Mouse (Mus musculus) forebrain, embryonic 14.5 days (tissue): ENCODE measurements around the gene Ptbp1. TPM values are rescaled to one million over a fixed set of nuclear protein-coding genes. Genes with fewer than 3 reads are reported as not detected.

Source experiments
- ATAC-seq: fragments of 200-750 bp; cut with Nextera tagmentation; 2 replicates; pipeline ENCODE4 v1.8.0; 2017; ENCODE audit warnings: mild to moderate bottlenecking, moderate library complexity
- DNase-seq: peaks from one replicate; pipeline ENCODE4 v3.0.0-alpha.2; 2015; ENCODE audit warnings: low spot score
- H3K27ac ChIP-seq: fragments of 300-500 bp; sonication (generic); 2 replicates; pipeline ENCODE4 v1.5.1; 2014; ENCODE audit warnings: low read depth, mild to moderate bottlenecking, control low read depth, low read length, moderate library complexity
- H3K27me3 ChIP-seq: fragments of 300-500 bp; sonication (generic); replicated peaks from 2 replicates; pipeline ENCODE4 v1.6.1; 2014; ENCODE audit warnings: low read length, control low read depth, mixed read lengths; ENCODE audit not compliant: control insufficient read depth, insufficient read depth
- H3K36me3 ChIP-seq: fragments of 300-500 bp; sonication (generic); 2 replicates; pipeline ENCODE4 v1.6.1; 2014; ENCODE audit warnings: low read length, control low read depth; ENCODE audit not compliant: control insufficient read depth, insufficient read depth
- H3K4me1 ChIP-seq: fragments of 300-500 bp; sonication (generic); 2 replicates; pipeline ENCODE4 v1.6.1; 2014; ENCODE audit warnings: antibody characterized with exemption, low read length, control low read depth; ENCODE audit not compliant: control insufficient read depth, insufficient read depth
- H3K4me2 ChIP-seq: fragments of 300-500 bp; sonication (generic); 2 replicates; pipeline ENCODE4 v1.6.1; 2014; ENCODE audit warnings: mild to moderate bottlenecking, control low read depth, low read length
- H3K4me3 ChIP-seq: fragments of 300-500 bp; sonication (generic); 2 replicates; pipeline ENCODE4 v1.5.1; 2014; ENCODE audit warnings: low read depth, low read length, control low read depth
- H3K9ac ChIP-seq: fragments of 300-500 bp; sonication (generic); 2 replicates; pipeline ENCODE4 v1.6.1; 2014; ENCODE audit warnings: mild to moderate bottlenecking, low read length, control low read depth, moderate library complexity
- H3K9me3 ChIP-seq: fragments of 300-500 bp; sonication (generic); replicated peaks from 2 replicates; pipeline ENCODE4 v1.6.1; 2016; ENCODE audit warnings: low read length, control low read depth, mixed read lengths; ENCODE audit not compliant: control insufficient read depth
- WGBS: fragments of 180-500 bp; shearing (Covaris S2); extraction: QIAGEN DNeasy Blood & Tissue Kit; methylation state at CpG from one replicate; pipeline ENCODE4 v1.1.7; 2014; 5-methylcytosine and 5-hydroxymethylcytosine counted together
- microRNA-seq: library from miRNA; unstranded; fragments of <30 nt; microRNA quantifications from one replicate; pipeline ENCODE4, GENCODE M21; 2016
- polyA plus RNA-seq: library from polyadenylated mRNA; unstranded; fragments of >200 nt; fragmentation: Nextera tagmentation; extraction: Ambion mirVana; gene quantifications from 2 replicates; pipeline ENCODE4 v1.2.1, GENCODE M21; 2014

Ptbp1 gene
- polyA plus RNA-seq, 1 experiment from 2014 or later: 98.2 TPM

DNA sequence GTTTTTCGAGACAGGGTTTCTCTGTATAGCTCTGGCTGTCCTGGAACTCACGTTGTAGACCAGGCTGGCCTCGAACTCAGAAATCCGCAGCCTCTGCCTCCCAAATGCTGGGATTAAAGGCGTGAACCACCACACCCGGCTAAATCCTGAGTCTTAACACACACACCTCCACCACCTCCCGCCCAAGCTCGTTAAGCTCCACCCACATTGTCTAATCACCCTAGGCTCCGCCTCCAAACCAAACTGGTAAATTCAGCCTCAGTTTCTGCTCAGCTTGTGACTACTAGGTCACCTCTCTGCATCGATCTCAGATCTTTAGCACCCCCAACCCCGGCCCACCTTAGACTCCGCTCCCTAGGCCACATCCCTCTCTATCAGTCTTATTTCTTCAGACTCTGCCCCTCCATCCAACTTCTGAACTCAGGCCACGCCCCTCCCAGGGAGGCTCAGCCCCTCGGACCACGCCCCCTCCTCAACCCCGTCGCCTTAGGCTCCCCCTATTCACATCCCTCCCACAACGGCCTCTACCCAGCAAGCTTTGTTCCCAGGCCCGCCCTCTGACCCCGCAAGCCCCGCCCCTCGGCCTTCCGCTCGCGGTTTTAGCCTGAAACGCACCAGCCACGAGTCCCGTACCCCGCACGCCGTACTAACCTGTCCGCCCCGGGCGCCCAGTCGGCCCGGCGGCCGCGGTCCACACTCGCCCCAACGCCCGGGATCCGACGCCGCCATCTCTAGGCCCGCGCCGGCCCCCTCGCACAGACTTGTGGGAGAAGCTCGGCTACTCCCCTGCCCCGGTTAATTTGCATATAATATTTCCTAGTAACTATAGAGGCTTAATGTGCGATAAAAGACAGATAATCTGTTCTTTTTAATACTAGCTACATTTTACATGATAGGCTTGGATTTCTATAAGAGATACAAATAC, 54.2 kb downstream of the Ptbp1 start, which contains the start of gene Med16:
TSS of gene Med16 (minus strand) at position 757 of the 925 bp plus-strand sequence.
- Histone ChIP-seq H3K9me3 (no peaks in the 10 kb centered on the region), H3K27ac (peak within 1 kb of the TSS; percentile 96), H3K9ac (peak within 1 kb of the TSS; percentile 88), H3K36me3 (peaks cover 44% of the 10 kb centered on the region), H3K4me3 (peak within 1 kb of the TSS; percentile 56), H3K4me2 (peak within 1 kb of the TSS; percentile 35), H3K4me1 (peaks cover 4% of the 10 kb centered on the region; the same call in 1 of the 2 replicates), H3K27me3 (no peaks in the 10 kb centered on the region)
- ATAC-seq (peak; percentile 93), DNase-seq (peak; percentile 97)
- WGBS: 2% methylated on average over 52 of the region's 52 CpGs

DNA sequence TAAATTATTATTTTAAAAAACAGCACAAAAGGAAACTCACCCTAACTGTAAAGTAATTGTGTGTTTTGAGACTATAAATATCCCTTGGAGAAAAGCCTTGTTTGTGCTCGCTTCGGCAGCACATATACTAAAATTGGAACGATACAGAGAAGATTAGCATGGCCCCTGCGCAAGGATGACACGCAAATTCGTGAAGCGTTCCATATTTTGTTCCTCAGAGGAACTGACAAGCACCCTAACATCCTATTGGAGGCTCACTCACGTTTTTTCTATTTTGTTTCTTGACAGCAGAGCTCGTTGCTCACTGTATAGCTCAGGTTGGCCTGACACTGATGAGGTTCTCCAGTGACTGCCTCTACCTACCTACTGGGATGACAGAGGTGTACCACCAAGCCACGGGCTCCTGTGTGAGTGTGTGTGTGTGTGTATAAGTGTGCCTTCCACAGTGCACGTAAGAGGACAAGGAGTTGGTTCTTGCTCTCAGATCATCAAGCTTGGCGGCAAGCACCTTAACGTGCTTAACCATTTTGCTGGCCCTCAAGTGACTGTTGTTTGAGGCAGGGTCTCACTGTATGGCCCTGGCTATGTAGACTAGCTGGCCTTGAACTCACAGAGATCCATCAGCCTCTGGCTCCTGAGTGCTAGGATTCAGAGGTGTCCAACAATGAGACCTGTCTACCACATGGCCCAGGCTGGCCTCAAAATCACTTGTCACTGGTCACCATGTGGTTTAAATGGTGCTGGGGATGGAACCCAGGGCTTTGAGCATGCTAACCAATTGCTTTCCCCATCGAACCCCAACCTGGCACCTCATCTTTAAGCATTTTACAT, 55.1 kb downstream of the Ptbp1 start:
- Histone ChIP-seq H3K27ac (peak overlapping the region; percentile 70), H3K4me1 (peaks cover 6% of the 10 kb centered on the region), H3K27me3 (no peaks in the 10 kb centered on the region), H3K9me3 (no peaks in the 10 kb centered on the region), H3K4me2 (peak overlapping the region; percentile 35), H3K4me3 (peak overlapping the region; percentile 56), H3K9ac (peak overlapping the region; percentile 88), H3K36me3 (peaks cover 44% of the 10 kb centered on the region)
- ATAC-seq (peak; percentile 70), DNase-seq (peak; percentile 69)
- 21% methylated on average over 14 of the region's 14 CpGs for WGBS

DNA sequence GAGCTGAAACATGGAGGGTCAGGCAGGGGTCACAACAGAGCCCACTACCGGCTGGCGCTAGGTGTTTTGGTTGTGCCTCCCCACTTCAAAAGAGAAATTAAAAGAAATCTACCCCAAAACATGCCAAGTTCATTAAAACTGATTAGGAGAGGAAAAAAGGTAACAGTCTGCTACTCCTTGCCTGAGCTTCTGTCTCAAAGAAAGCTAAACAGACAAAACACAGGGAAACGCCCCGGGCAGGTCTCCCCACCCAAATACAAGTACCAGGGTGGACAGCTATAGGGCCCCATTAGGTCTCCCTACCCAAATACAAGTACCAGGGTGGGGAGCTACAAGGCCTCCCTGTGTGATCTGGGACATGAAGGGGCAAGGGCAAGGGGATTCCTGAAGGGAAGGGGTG, 56.3 kb downstream of the Ptbp1 start, which contains the start of gene Gm26602:
TSS of gene Gm26602 (plus strand) at position 301 of the 400 bp plus-strand sequence.
- 89% methylated on average over 4 of the region's 4 CpGs for WGBS
- peak within 1 kb of the TSS; percentile 70 for H3K27ac ChIP-seq
- H3K9me3 ChIP-seq: no peaks in the 10 kb centered on the region
- no peak within 1 kb of the TSS for H3K4me3 ChIP-seq
- no peaks in the 10 kb centered on the region for H3K27me3 ChIP-seq
- H3K36me3 ChIP-seq: peaks cover 33% of the 10 kb centered on the region
- H3K4me1 ChIP-seq: peaks cover 13% of the 10 kb centered on the region
- DNase-seq (no peak), ATAC-seq (no peak)
- H3K9ac ChIP-seq: no peak within 1 kb of the TSS; the same call in 1 of the 2 replicates
- no peak within 1 kb of the TSS for H3K4me2 ChIP-seq

DNA sequence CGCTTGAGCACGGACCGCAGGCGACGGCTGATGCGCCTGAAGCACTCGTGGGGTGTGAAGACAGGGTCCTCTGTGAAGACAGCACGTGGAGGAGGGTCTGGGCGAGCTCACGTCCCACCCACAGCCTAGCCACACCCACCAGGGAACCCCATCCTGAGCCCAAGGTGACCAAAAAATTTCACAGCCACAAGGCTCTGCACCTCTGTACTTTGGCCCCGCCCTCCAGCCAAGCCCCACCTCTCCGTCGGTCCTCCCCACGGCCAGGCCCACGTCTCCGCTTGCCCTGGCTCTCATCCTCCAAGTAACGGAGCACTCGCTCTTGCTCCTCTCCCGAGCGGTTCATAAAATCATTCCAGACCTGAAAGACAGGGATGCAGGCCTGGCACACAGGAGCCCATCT, 58.2 kb downstream of the Ptbp1 start:
- 62% methylated on average over 20 of the region's 20 CpGs for WGBS
- ATAC-seq: no peak
- no peaks in the 10 kb centered on the region for H3K9me3 ChIP-seq

More for the DNA sequence above, 58.2 kb downstream of the Ptbp1 start:
- H3K4me1 ChIP-seq: peaks cover 21% of the 10 kb centered on the region
- H3K4me3 ChIP-seq: no peak overlapping the region
- H3K4me2 ChIP-seq: no peak overlapping the region
- no peak overlapping the region for H3K27ac ChIP-seq
- no peak overlapping the region for H3K9ac ChIP-seq
- peaks cover under 1% of the 10 kb centered on the region for H3K27me3 ChIP-seq
- peaks cover 15% of the 10 kb centered on the region for H3K36me3 ChIP-seq
- no peak for DNase-seq

Small RNAs within 50 kb of the gene (microRNA-seq; reads per million reads assigned to microRNA genes)
- not detected for gene Mir6910

Other genes with a start within 250 kb of the Ptbp1 start
- 0.46 and 0.52 TPM in 2 replicates for gene C2cd4c, start 240.4 kb upstream of the Ptbp1 start, polyA plus RNA-seq
- gene Shc2, start 216.5 kb upstream of the Ptbp1 start, polyA plus RNA-seq: 5.9 and 6.5 TPM in 2 replicates
- 0.14 and 0.17 TPM in 2 replicates for gene Odf3l2, start 208.7 kb upstream of the Ptbp1 start, polyA plus RNA-seq
- gene Madcam1, start 189.9 kb upstream of the Ptbp1 start, polyA plus RNA-seq: 1.1 and 1.2 TPM in 2 replicates
- 101 and 105 TPM in 2 replicates for gene Tpgs1, start 185.1 kb upstream of the Ptbp1 start, polyA plus RNA-seq
- 76.0 and 76.9 TPM in 2 replicates for gene Cdc34, start 172.2 kb upstream of the Ptbp1 start, polyA plus RNA-seq
- 1.4 and 1.5 TPM in 2 replicates for gene Gzmm, start 165.4 kb upstream of the Ptbp1 start, polyA plus RNA-seq
- gene Bsg, start 149.9 kb upstream of the Ptbp1 start, polyA plus RNA-seq: 725 and 788 TPM in 2 replicates
- 0.32 and 0.56 TPM in 2 replicates for gene Hcn2, start 137.8 kb upstream of the Ptbp1 start, polyA plus RNA-seq
- gene Polrmt, start 107.8 kb upstream of the Ptbp1 start, polyA plus RNA-seq: 32.1 and 33.4 TPM in 2 replicates
- 0.28 and 0.38 TPM in 2 replicates for gene Fgf22, start 99.4 kb upstream of the Ptbp1 start, polyA plus RNA-seq
- gene Rnf126, start 87.5 kb upstream of the Ptbp1 start, polyA plus RNA-seq: 60.6 and 75.7 TPM in 2 replicates
- gene Fstl3, start 77.2 kb upstream of the Ptbp1 start, polyA plus RNA-seq: 0.58 and 0.96 TPM in 2 replicates
- 0.37 TPM in 1 of 2 replicates, not detected in the other for gene Prss57, start 63.5 kb upstream of the Ptbp1 start, polyA plus RNA-seq
- gene Palm, start 60.9 kb upstream of the Ptbp1 start, polyA plus RNA-seq: 182 and 257 TPM in 2 replicates
- gene Misp, start 33.4 kb upstream of the Ptbp1 start, polyA plus RNA-seq: 0.41 and 0.51 TPM in 2 replicates
- 16.9 and 17.1 TPM in 2 replicates for gene Prtn3, start 20.0 kb downstream of the Ptbp1 start, polyA plus RNA-seq
- gene Plppr3, start 20.2 kb downstream of the Ptbp1 start, polyA plus RNA-seq: 224 and 298 TPM in 2 replicates
- 0.36 TPM in 1 of 2 replicates, not detected in the other for gene Elane, start 31.8 kb downstream of the Ptbp1 start, polyA plus RNA-seq
- not detected in 2 replicates for gene Cfd, start 36.4 kb downstream of the Ptbp1 start, polyA plus RNA-seq
- 40.5 and 47.6 TPM in 2 replicates for gene Med16, start 54.5 kb downstream of the Ptbp1 start, polyA plus RNA-seq
- 6.0 and 21.9 TPM in 2 replicates for gene Gm26602, start 56.4 kb downstream of the Ptbp1 start, polyA plus RNA-seq
- gene Kiss1r, start 62.5 kb downstream of the Ptbp1 start, polyA plus RNA-seq: 1.6 and 1.8 TPM in 2 replicates
- gene R3hdm4, start 66.8 kb downstream of the Ptbp1 start, polyA plus RNA-seq: 175 and 197 TPM in 2 replicates
- gene Arid3a, start 72.6 kb downstream of the Ptbp1 start, polyA plus RNA-seq: 1.1 and 2.3 TPM in 2 replicates
- 96.4 and 101 TPM in 2 replicates for gene Wdr18, start 105.7 kb downstream of the Ptbp1 start, polyA plus RNA-seq
- gene Grin3b, start 116.3 kb downstream of the Ptbp1 start, polyA plus RNA-seq: 0.23 and 0.40 TPM in 2 replicates
- gene Tmem259, start 129.9 kb downstream of the Ptbp1 start, polyA plus RNA-seq: 10.5 and 13.4 TPM in 2 replicates
- 33.2 and 40.0 TPM in 2 replicates for gene Cnn2, start 134.2 kb downstream of the Ptbp1 start, polyA plus RNA-seq
- 2.1 and 3.1 TPM in 2 replicates for gene Abca7, start 142.1 kb downstream of the Ptbp1 start, polyA plus RNA-seq
- 1.1 and 1.5 TPM in 2 replicates for gene Arhgap45, start 162.2 kb downstream of the Ptbp1 start, polyA plus RNA-seq
- 205 and 219 TPM in 2 replicates for gene Polr2e, start 185.4 kb downstream of the Ptbp1 start, polyA plus RNA-seq
- 555 and 632 TPM in 2 replicates for gene Gpx4, start 192.7 kb downstream of the Ptbp1 start, polyA plus RNA-seq